Mouse (Mus musculus): Measurements from ENCODE around the gene Ugt1a6a. TPM values are rescaled to one million over a fixed set of nuclear protein-coding genes. Genes with fewer than 3 reads are reported as not detected.

The Ugt1a6a gene
- polyA plus RNA-seq, 1 experiment, result not detected

GRCm38 (mm10) chr1:88246386-88246785, 111.8 kb downstream of the Ugt1a6a start:
- no peak for TF ChIP-seq GATA1 (IDR thresholded peaks at IDR 0.05; ENCODE audit: low read length)

- no peak for TF ChIP-seq GATA1 (IDR thresholded peaks at IDR 0.05; ENCODE audit: low read length)
Observed at GRCm38 (mm10) chr1:88247660-88248059, 113.1 kb downstream of the Ugt1a6a start.

- no peak for TF ChIP-seq GATA1 (IDR thresholded peaks at IDR 0.05; ENCODE audit: low read length)
Observed at GRCm38 (mm10) chr1:88248658-88249057, 114.0 kb downstream of the Ugt1a6a start.

- TF ChIP-seq GATA1 (IDR thresholded peaks at IDR 0.05; ENCODE audit: low read length), result no peak
Observed at GRCm38 (mm10) chr1:88249596-88249995, 115.0 kb downstream of the Ugt1a6a start.

- TF ChIP-seq GATA1 (IDR thresholded peaks at IDR 0.05; ENCODE audit: low read length), result no peak
Observed at GRCm38 (mm10) chr1:88250023-88250422, 115.4 kb downstream of the Ugt1a6a start.

- no peak for TF ChIP-seq GATA1 (IDR thresholded peaks at IDR 0.05; ENCODE audit: low read length)
Observed at GRCm38 (mm10) chr1:88253106-88253505, 118.5 kb downstream of the Ugt1a6a start.

- no peak for TF ChIP-seq GATA1 (IDR thresholded peaks at IDR 0.05; ENCODE audit: low read length)
Observed at GRCm38 (mm10) chr1:88253540-88253939, 118.9 kb downstream of the Ugt1a6a start.

GRCm38 (mm10) chr1:88254793-88255465, 120.3 kb downstream of the Ugt1a6a start:
- no peak for TF ChIP-seq GATA1 (IDR thresholded peaks at IDR 0.05; ENCODE audit: low read length)

- no peak for TF ChIP-seq GATA1 (IDR thresholded peaks at IDR 0.05; ENCODE audit: low read length)
Observed at GRCm38 (mm10) chr1:88255466-88255857, 120.9 kb downstream of the Ugt1a6a start.

GRCm38 (mm10) chr1:88255989-88256754, 121.6 kb downstream of the Ugt1a6a start:
- no peak for TF ChIP-seq GATA1 (IDR thresholded peaks at IDR 0.05; ENCODE audit: low read length)

GRCm38 (mm10) chr1:88256886-88257663, 122.5 kb downstream of the Ugt1a6a start:
- no peak for TF ChIP-seq GATA1 (IDR thresholded peaks at IDR 0.05; ENCODE audit: low read length)

- TF ChIP-seq GATA1 (IDR thresholded peaks at IDR 0.05; ENCODE audit: low read length), result no peak
Observed at GRCm38 (mm10) chr1:88257681-88258080, 123.1 kb downstream of the Ugt1a6a start.

GRCm38 (mm10) chr1:88258361-88258760, 123.8 kb downstream of the Ugt1a6a start:
- TF ChIP-seq GATA1 (IDR thresholded peaks at IDR 0.05; ENCODE audit: low read length), result no peak

GRCm38 (mm10) chr1:88258881-88259642, 124.5 kb downstream of the Ugt1a6a start:
- no peak for TF ChIP-seq GATA1 (IDR thresholded peaks at IDR 0.05; ENCODE audit: low read length)

- TF ChIP-seq GATA1 (IDR thresholded peaks at IDR 0.05; ENCODE audit: low read length), result no peak
Observed at GRCm38 (mm10) chr1:88259643-88260024, 125.0 kb downstream of the Ugt1a6a start.
